Mouse (Mus musculus) embryonic facial prominence, embryonic 15.5 days (tissue): ENCODE data around the gene P2rx2. TPM values are rescaled to one million over a fixed set of nuclear protein-coding genes. Genes with fewer than 3 reads are reported as not detected.

Experiments
- ATAC-seq: fragments of 200-750 bp; cut with Nextera tagmentation; 2 replicates; pipeline ENCODE4 v1.8.0; 2017; ENCODE audit warnings: low read depth, moderate TSS enrichment; ENCODE audit not compliant: insufficient number of reproducible peaks, low FRiP score, low TSS enrichment
- H3K27ac ChIP-seq: fragments of 300-500 bp; sonication (generic); replicated peaks from 2 replicates; pipeline ENCODE4 v1.5.1; 2015; ENCODE audit warnings: mild to moderate bottlenecking, inconsistent platforms
- H3K27me3 ChIP-seq: fragments of 300-500 bp; sonication (generic); 2 replicates; pipeline ENCODE4 v1.6.1; 2015; ENCODE audit warnings: inconsistent platforms
- H3K36me3 ChIP-seq: fragments of 300-500 bp; sonication (generic); 2 replicates; pipeline ENCODE4 v1.6.1; 2015; ENCODE audit warnings: mild to moderate bottlenecking, inconsistent platforms
- H3K4me1 ChIP-seq: fragments of 300-500 bp; sonication (generic); 2 replicates; pipeline ENCODE4 v1.6.1; 2015; ENCODE audit warnings: inconsistent platforms
- H3K4me2 ChIP-seq: fragments of 300-500 bp; sonication (generic); replicated peaks from 2 replicates; pipeline ENCODE4 v1.6.1; 2015; ENCODE audit warnings: mild to moderate bottlenecking, inconsistent platforms
- H3K4me3 ChIP-seq: fragments of 300-500 bp; sonication (generic); replicated peaks from 2 replicates; pipeline ENCODE4 v1.5.1; 2015; ENCODE audit warnings: mild to moderate bottlenecking, inconsistent platforms
- H3K9ac ChIP-seq: fragments of 300-500 bp; sonication (generic); 2 replicates; pipeline ENCODE4 v1.6.1; 2015; ENCODE audit warnings: inconsistent platforms
- H3K9me3 ChIP-seq: fragments of 300-500 bp; sonication (generic); replicated peaks from 2 replicates; pipeline ENCODE4 v1.6.1; 2016; ENCODE audit warnings: inconsistent platforms
- WGBS: fragments of 180-500 bp; shearing (Covaris S2); methylation state at CpG from one replicate; pipeline ENCODE4 v1.1.7; 2015; 5-methylcytosine and 5-hydroxymethylcytosine counted together
- polyA plus RNA-seq: library from polyadenylated mRNA; unstranded; fragments of >200 nt; fragmentation: Nextera tagmentation; extraction: Ambion mirVana; gene quantifications from 2 replicates; pipeline ENCODE4 v1.2.1, GENCODE M21; 2015

P2rx2 gene
- polyA plus RNA-seq, 1 experiment from 2014 or later: 2.7 TPM

DNA sequence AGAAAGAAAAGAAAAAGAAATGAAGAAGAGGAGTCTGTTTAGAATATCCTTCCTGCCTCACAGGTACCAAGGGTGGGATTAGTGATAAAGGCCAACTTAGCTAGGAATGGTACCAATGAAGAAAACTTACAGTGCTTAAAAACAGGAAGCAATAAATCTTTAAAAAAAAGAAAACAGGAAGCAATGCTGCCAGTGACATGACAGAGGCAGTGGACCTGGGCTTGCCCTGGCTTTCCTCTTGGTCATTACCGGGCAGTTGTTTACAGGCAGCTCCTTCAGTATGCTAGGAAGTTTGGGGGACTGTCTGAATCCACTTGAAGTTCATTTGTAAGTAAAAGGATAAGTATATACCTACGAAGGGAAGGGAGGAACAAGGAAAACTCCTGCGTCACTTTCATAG lies 12.5 kb downstream of the P2rx2 start:
- no peak overlapping the region for H3K4me3 ChIP-seq
- H3K27me3 ChIP-seq: no peaks in the 10 kb centered on the region
- no peaks in the 10 kb centered on the region for H3K4me1 ChIP-seq
- no peak overlapping the region for H3K9ac ChIP-seq
- no peak for ATAC-seq
- no peak overlapping the region for H3K27ac ChIP-seq
- peaks cover 67% of the 10 kb centered on the region for H3K36me3 ChIP-seq
- H3K4me2 ChIP-seq: no peak overlapping the region
- WGBS: 85% methylated on average over 3 of the region's 3 CpGs
- no peaks in the 10 kb centered on the region for H3K9me3 ChIP-seq

- Histone ChIP-seq H3K4me1 (no peaks in the 10 kb centered on the region), H3K4me2 (no peak overlapping the region), H3K36me3 (peaks cover 52% of the 10 kb centered on the region), H3K27me3 (no peaks in the 10 kb centered on the region), H3K9ac (no peak overlapping the region), H3K27ac (no peak overlapping the region), H3K9me3 (no peaks in the 10 kb centered on the region), H3K4me3 (no peak overlapping the region)
- no peak for ATAC-seq
- WGBS: 87% methylated on average over 3 of the region's 3 CpGs
Measured at GRCm38 (mm10) chr5:110313127-110313526, 29.9 kb downstream of the P2rx2 start.

DNA sequence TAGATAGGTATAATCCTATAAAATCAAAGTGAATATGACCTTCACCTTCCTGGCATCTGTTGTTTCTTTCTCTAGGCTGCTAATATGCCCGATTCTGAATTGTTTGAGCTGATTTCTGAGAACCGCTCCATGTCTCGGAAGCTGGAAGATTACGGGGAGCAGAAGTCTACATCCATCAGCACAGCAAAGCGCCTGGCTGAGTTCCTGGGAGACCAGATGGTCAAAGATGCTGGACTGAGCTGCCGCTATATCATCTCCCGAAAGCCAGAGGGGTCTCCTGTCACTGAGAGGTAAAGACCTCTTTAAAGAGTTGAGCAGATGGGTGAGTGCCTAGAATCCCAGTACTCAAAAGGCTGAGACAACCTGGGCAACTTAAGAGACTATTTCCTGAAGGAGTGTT lies 34.2 kb downstream of the P2rx2 start:
- H3K36me3 ChIP-seq: peaks cover 73% of the 10 kb centered on the region
- no peak overlapping the region for H3K4me3 ChIP-seq
- H3K4me2 ChIP-seq: no peak overlapping the region
- H3K27ac ChIP-seq: no peak overlapping the region
- WGBS: 96% methylated on average over 7 of the region's 7 CpGs
- no peak for ATAC-seq
- H3K27me3 ChIP-seq: no peaks in the 10 kb centered on the region
- H3K9ac ChIP-seq: no peak overlapping the region
- no peaks in the 10 kb centered on the region for H3K4me1 ChIP-seq
- no peaks in the 10 kb centered on the region for H3K9me3 ChIP-seq

GRCm38 (mm10) chr5:110300591-110300990 lies 42.4 kb downstream of the P2rx2 start:
- ATAC-seq: no peak
- no peak overlapping the region for H3K4me2 ChIP-seq
- WGBS: 89% methylated on average over 2 of the region's 2 CpGs
- no peaks in the 10 kb centered on the region for H3K9me3 ChIP-seq
- no peaks in the 10 kb centered on the region for H3K4me1 ChIP-seq
- H3K27ac ChIP-seq: no peak overlapping the region
- H3K27me3 ChIP-seq: no peaks in the 10 kb centered on the region
- H3K36me3 ChIP-seq: peaks cover 82% of the 10 kb centered on the region
- no peak overlapping the region for H3K9ac ChIP-seq
- H3K4me3 ChIP-seq: no peak overlapping the region

- Histone ChIP-seq H3K27me3 (no peaks in the 10 kb centered on the region), H3K27ac (no peak overlapping the region), H3K36me3 (peaks cover 68% of the 10 kb centered on the region), H3K4me3 (no peak overlapping the region), H3K9me3 (no peaks in the 10 kb centered on the region), H3K4me2 (no peak overlapping the region), H3K9ac (no peak overlapping the region), H3K4me1 (no peaks in the 10 kb centered on the region)
- WGBS: 92% methylated on average over 1 of the region's 1 CpGs
- no peak for ATAC-seq
Measured at GRCm38 (mm10) chr5:110296637-110297036, 46.4 kb downstream of the P2rx2 start.

DNA sequence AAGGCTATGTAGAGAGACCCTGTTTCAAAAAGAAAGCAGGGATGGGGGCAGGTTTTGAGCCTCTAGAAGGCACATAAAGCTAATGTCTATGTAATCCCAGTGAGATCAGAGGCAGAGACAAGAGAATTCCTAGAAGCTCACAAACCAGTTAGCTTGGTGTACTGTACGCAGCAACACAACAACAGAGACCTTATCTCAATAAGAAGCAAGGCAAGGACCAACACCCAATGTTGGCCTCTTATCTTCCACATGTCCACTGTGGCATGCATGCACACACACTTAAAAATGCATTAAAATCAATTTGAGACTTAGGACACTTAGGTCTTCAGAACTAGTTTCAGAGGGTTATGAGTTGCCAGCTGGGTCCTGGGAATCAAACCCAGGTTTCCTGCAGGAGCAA lies 51.4 kb downstream of the P2rx2 start:
- Histone ChIP-seq H3K9ac (no peak overlapping the region), H3K4me1 (peaks cover 8% of the 10 kb centered on the region), H3K4me2 (no peak overlapping the region), H3K27me3 (no peaks in the 10 kb centered on the region), H3K4me3 (no peak overlapping the region), H3K36me3 (peaks cover 52% of the 10 kb centered on the region), H3K27ac (no peak overlapping the region), H3K9me3 (no peaks in the 10 kb centered on the region)
- WGBS: 100% methylated on average over 1 of the region's 1 CpGs
- ATAC-seq: no peak

Other genes with a start within 250 kb of the P2rx2 start
- gene Gm35315, start 248.8 kb downstream of the P2rx2 start, polyA plus RNA-seq: 0.92 and 1.2 TPM in 2 replicates
- 1.9 and 3.9 TPM in 2 replicates for gene Plcxd1, start 243.2 kb downstream of the P2rx2 start, polyA plus RNA-seq
- 38.2 and 38.4 TPM in 2 replicates for gene Gtpbp6, start 235.0 kb downstream of the P2rx2 start, polyA plus RNA-seq
- gene Zfp605, start 233.1 kb downstream of the P2rx2 start, polyA plus RNA-seq: 4.5 and 4.8 TPM in 2 replicates
- gene Chfr, start 207.4 kb downstream of the P2rx2 start, polyA plus RNA-seq: 39.9 and 40.7 TPM in 2 replicates
- gene Golga3, start 166.5 kb downstream of the P2rx2 start, polyA plus RNA-seq: 23.9 and 25.1 TPM in 2 replicates
- gene Ankle2, start 112.2 kb downstream of the P2rx2 start, polyA plus RNA-seq: 26.6 and 28.2 TPM in 2 replicates
- gene Pgam5, start 73.3 kb downstream of the P2rx2 start, polyA plus RNA-seq: 57.9 and 59.2 TPM in 2 replicates
- gene Pxmp2, start 57.0 kb downstream of the P2rx2 start, polyA plus RNA-seq: 4.9 and 6.6 TPM in 2 replicates
- gene Pole, start 56.9 kb downstream of the P2rx2 start, polyA plus RNA-seq: 21.4 and 21.7 TPM in 2 replicates
- not detected in 2 replicates for gene Lrcol1, start 1.5 kb upstream of the P2rx2 start, polyA plus RNA-seq
- 15.1 and 16.0 TPM in 2 replicates for gene Fbrsl1, start 105.3 kb upstream of the P2rx2 start, polyA plus RNA-seq
- 1.6 and 1.7 TPM in 2 replicates for gene Galnt9, start 201.1 kb upstream of the P2rx2 start, polyA plus RNA-seq